Mouse (Mus musculus): ENCODE results near the gene Pcyt1a. TPM values are rescaled to one million over a fixed set of nuclear protein-coding genes. Genes with fewer than 3 reads are reported as not detected.
A peak's percentile ranks its signal among the peaks of the same experiment; 100 is the strongest.

Pcyt1a gene
- polyA plus RNA-seq, 1 experiment from 2014 or later, result 34.2 TPM

GRCm38 (mm10) chr16:32503633-32504032, 72.9 kb downstream of the Pcyt1a start:
- 70% methylated on average over 6 of the region's 6 CpGs for WGBS

GRCm38 (mm10) chr16:32506298-32506697, 75.6 kb downstream of the Pcyt1a start:
- Histone ChIP-seq H3K4me3 (no peak overlapping the region), H3K9me3 (no peaks in the 10 kb centered on the region), H3K27ac (no peak overlapping the region), H3K9ac (no peak overlapping the region), H3K36me3 (no peaks in the 10 kb centered on the region), H3K4me1 (peaks cover 13% of the 10 kb centered on the region; the same call in 1 of the 2 replicates), H3K4me2 (no peak overlapping the region), H3K27me3 (no peaks in the 10 kb centered on the region)
- ATAC-seq (ENCODE audit: insufficient number of reproducible peaks, insufficient read depth, low FRiP score, low TSS enrichment, low read depth), result no peak
- 81% methylated on average over 8 of the region's 8 CpGs for WGBS

More at GRCm38 (mm10) chr16:32503633-32504032, 72.9 kb downstream of the Pcyt1a start:
- ATAC-seq (ENCODE audit: insufficient number of reproducible peaks, insufficient read depth, low FRiP score, low TSS enrichment, low read depth), result no peak
- Histone ChIP-seq H3K4me2 (no peak overlapping the region), H3K27ac (no peak overlapping the region), H3K27me3 (no peaks in the 10 kb centered on the region), H3K9me3 (no peaks in the 10 kb centered on the region), H3K36me3 (no peaks in the 10 kb centered on the region), H3K9ac (no peak overlapping the region), H3K4me1 (0 out of 2 replicates have a peak, but pooled peaks cover 3% of the 10 kb centered on the region), H3K4me3 (no peak overlapping the region)

- H3K4me2 ChIP-seq, result no peak overlapping the region
- H3K27me3 ChIP-seq, result no peaks in the 10 kb centered on the region
- H3K36me3 ChIP-seq, result no peaks in the 10 kb centered on the region
- no peak overlapping the region for H3K27ac ChIP-seq
- peaks cover 14% of the 10 kb centered on the region; the same call in 1 of the 2 replicates for H3K4me1 ChIP-seq
- WGBS, result 78% methylated on average over 7 of the region's 7 CpGs
- no peak overlapping the region for H3K4me3 ChIP-seq
- H3K9me3 ChIP-seq, result no peaks in the 10 kb centered on the region
- H3K9ac ChIP-seq, result no peak overlapping the region
- ATAC-seq (ENCODE audit: insufficient number of reproducible peaks, insufficient read depth, low FRiP score, low TSS enrichment, low read depth), result no peak
These were observed 76.1 kb downstream of the Pcyt1a start for GRCm38 (mm10) chr16:32506868-32507267.

- Histone ChIP-seq H3K9ac (no peak overlapping the region), H3K9me3 (no peaks in the 10 kb centered on the region), H3K4me1 (peaks cover 17% of the 10 kb centered on the region; the same call in 1 of the 2 replicates), H3K27me3 (no peaks in the 10 kb centered on the region), H3K4me3 (no peak overlapping the region), H3K27ac (no peak overlapping the region), H3K36me3 (no peaks in the 10 kb centered on the region), H3K4me2 (no peak overlapping the region)
- ATAC-seq (ENCODE audit: insufficient number of reproducible peaks, insufficient read depth, low FRiP score, low TSS enrichment, low read depth), result no peak
- 26% methylated on average over 9 of the region's 9 CpGs for WGBS
These were observed 76.7 kb downstream of the Pcyt1a start for GRCm38 (mm10) chr16:32507407-32507806.

GRCm38 (mm10) chr16:32508035-32508434, 77.3 kb downstream of the Pcyt1a start:
- 77% methylated on average over 5 of the region's 5 CpGs for WGBS
- Histone ChIP-seq H3K9me3 (no peaks in the 10 kb centered on the region), H3K9ac (no peak overlapping the region), H3K27ac (no peak overlapping the region), H3K4me1 (peaks cover 19% of the 10 kb centered on the region; the same call in 1 of the 2 replicates), H3K4me2 (no peak overlapping the region), H3K27me3 (no peaks in the 10 kb centered on the region), H3K36me3 (no peaks in the 10 kb centered on the region), H3K4me3 (no peak overlapping the region)
- ATAC-seq (ENCODE audit: insufficient number of reproducible peaks, insufficient read depth, low FRiP score, low TSS enrichment, low read depth), result no peak

- Histone ChIP-seq H3K4me1 (peaks cover 19% of the 10 kb centered on the region; the same call in 1 of the 2 replicates), H3K27ac (no peak overlapping the region), H3K9me3 (no peaks in the 10 kb centered on the region), H3K4me3 (no peak overlapping the region), H3K9ac (no peak overlapping the region), H3K4me2 (no peak overlapping the region), H3K27me3 (no peaks in the 10 kb centered on the region), H3K36me3 (no peaks in the 10 kb centered on the region)
- WGBS, result 39% methylated on average over 3 of the region's 3 CpGs
- ATAC-seq (ENCODE audit: insufficient number of reproducible peaks, insufficient read depth, low FRiP score, low TSS enrichment, low read depth), result no peak
These were observed 77.9 kb downstream of the Pcyt1a start for GRCm38 (mm10) chr16:32508506-32509065.

GRCm38 (mm10) chr16:32509066-32509942, 78.6 kb downstream of the Pcyt1a start:
- Histone ChIP-seq H3K4me2 (no peak overlapping the region), H3K9me3 (no peaks in the 10 kb centered on the region), H3K9ac (no peak overlapping the region), H3K27ac (no peak overlapping the region), H3K36me3 (no peaks in the 10 kb centered on the region), H3K4me1 (peaks cover 19% of the 10 kb centered on the region; the same call in 1 of the 2 replicates), H3K4me3 (no peak overlapping the region), H3K27me3 (no peaks in the 10 kb centered on the region)
- 62% methylated on average over 9 of the region's 9 CpGs for WGBS
- peak; percentile 52; the same call in 1 of the 2 replicates for ATAC-seq (ENCODE audit: insufficient number of reproducible peaks, insufficient read depth, low FRiP score, low TSS enrichment, low read depth)

- Histone ChIP-seq H3K27me3 (no peaks in the 10 kb centered on the region), H3K9ac (no peak overlapping the region), H3K36me3 (no peaks in the 10 kb centered on the region), H3K27ac (no peak overlapping the region), H3K4me2 (no peak overlapping the region), H3K4me1 (peaks cover 20% of the 10 kb centered on the region), H3K9me3 (no peaks in the 10 kb centered on the region), H3K4me3 (no peak overlapping the region)
- WGBS, result 64% methylated on average over 18 of the region's 18 CpGs
- ATAC-seq (ENCODE audit: insufficient number of reproducible peaks, insufficient read depth, low FRiP score, low TSS enrichment, low read depth), result no peak
These were observed 79.9 kb downstream of the Pcyt1a start for GRCm38 (mm10) chr16:32510399-32511337.

- Histone ChIP-seq H3K36me3 (no peaks in the 10 kb centered on the region), H3K9ac (no peak overlapping the region), H3K9me3 (no peaks in the 10 kb centered on the region), H3K4me1 (peaks cover 26% of the 10 kb centered on the region), H3K27ac (no peak overlapping the region), H3K4me2 (no peak overlapping the region), H3K27me3 (no peaks in the 10 kb centered on the region), H3K4me3 (no peak overlapping the region)
- ATAC-seq (ENCODE audit: insufficient number of reproducible peaks, insufficient read depth, low FRiP score, low TSS enrichment, low read depth), result no peak
- WGBS, result 67% methylated on average over 3 of the region's 3 CpGs
These were observed 80.6 kb downstream of the Pcyt1a start for GRCm38 (mm10) chr16:32511338-32511734.

GRCm38 (mm10) chr16:32511827-32512490, 81.2 kb downstream of the Pcyt1a start:
- Histone ChIP-seq H3K27ac (no peak overlapping the region), H3K27me3 (no peaks in the 10 kb centered on the region), H3K9me3 (no peaks in the 10 kb centered on the region), H3K4me3 (no peak overlapping the region), H3K4me2 (no peak overlapping the region), H3K4me1 (peaks cover 31% of the 10 kb centered on the region), H3K36me3 (no peaks in the 10 kb centered on the region), H3K9ac (no peak overlapping the region)
- WGBS, result 90% methylated on average over 8 of the region's 8 CpGs
- ATAC-seq (ENCODE audit: insufficient number of reproducible peaks, insufficient read depth, low FRiP score, low TSS enrichment, low read depth), result no peak

GRCm38 (mm10) chr16:32512921-32513320, 82.2 kb downstream of the Pcyt1a start:
- 71% methylated on average over 3 of the region's 3 CpGs for WGBS
- Histone ChIP-seq H3K36me3 (no peaks in the 10 kb centered on the region), H3K9me3 (no peaks in the 10 kb centered on the region), H3K9ac (no peak overlapping the region), H3K27me3 (no peaks in the 10 kb centered on the region), H3K4me1 (peaks cover 31% of the 10 kb centered on the region), H3K27ac (peak overlapping the region; percentile 30; the same call in 1 of the 2 replicates), H3K4me3 (no peak overlapping the region), H3K4me2 (no peak overlapping the region)
- ATAC-seq (ENCODE audit: insufficient number of reproducible peaks, insufficient read depth, low FRiP score, low TSS enrichment, low read depth), result no peak

All from embryonic facial prominence, embryonic 13.5 days (tissue).